ENCODE assay signal across 8 mouse cellular contexts in the genomic region with DNA sequence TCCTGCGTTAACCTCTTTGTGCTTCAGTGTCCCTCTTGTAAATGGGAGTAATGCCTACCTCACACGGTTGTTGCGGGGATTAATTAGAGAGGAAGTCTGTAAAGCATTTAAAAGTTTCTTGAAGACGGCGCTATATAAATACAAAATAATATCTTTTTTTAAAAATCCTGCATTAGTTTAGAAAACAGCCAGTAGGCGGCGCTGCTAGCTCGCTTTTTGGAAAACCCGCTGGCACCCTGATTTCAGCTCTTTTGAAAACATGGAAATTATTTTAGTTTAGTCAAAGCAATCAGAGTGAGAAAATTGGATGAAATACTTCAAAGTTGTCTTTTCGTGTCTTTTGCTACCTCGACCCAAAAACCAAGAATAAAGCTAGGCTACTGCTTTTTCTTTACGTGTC.
DNase-seq lines count a peak whose midpoint lies in the region; ATAC-seq lines count a peak whose summit lies in the region.

No protein-coding gene starts in this region.

- WGBS in intestine, embryonic 14.5 days: 15% methylated on average over 12 of the region's 12 CpGs
- 12% methylated on average over 12 of the region's 12 CpGs for WGBS in intestine, embryonic 15.5 days
- WGBS in limb, embryonic 10.5 days: 17% methylated on average over 12 of the region's 12 CpGs
- 12% methylated on average over 12 of the region's 12 CpGs for WGBS in midbrain, embryonic 16.5 days

- H3K36me3 ChIP-seq in intestine, embryonic 14.5 days (ENCODE audit: control insufficient read depth, insufficient read depth, low read length): no peaks in the 10 kb centered on the region
- no peaks in the 10 kb centered on the region for H3K36me3 ChIP-seq in intestine, embryonic 15.5 days
- no peaks in the 10 kb centered on the region for H3K36me3 ChIP-seq in limb, embryonic 10.5 days
- H3K36me3 ChIP-seq in midbrain, embryonic 16.5 days (ENCODE audit: control insufficient read depth, insufficient read depth, low read length): no peaks in the 10 kb centered on the region

- no peak overlapping the region for H3K4me3 ChIP-seq in intestine, embryonic 14.5 days (ENCODE audit: low read depth, low read length)
- H3K4me3 ChIP-seq in intestine, embryonic 15.5 days (replicated peaks): no peak overlapping the region
- H3K4me3 ChIP-seq in limb, embryonic 10.5 days: no peak overlapping the region
- H3K4me3 ChIP-seq in midbrain, embryonic 16.5 days (ENCODE audit: low read depth, low read length): no peak overlapping the region

- H3K9ac ChIP-seq in intestine, embryonic 14.5 days (ENCODE audit: low read length): no peak overlapping the region
- no peak overlapping the region for H3K9ac ChIP-seq in intestine, embryonic 15.5 days
- H3K9ac ChIP-seq in midbrain, embryonic 16.5 days (ENCODE audit: low read depth, low read length): no peak overlapping the region

- no peaks in the 10 kb centered on the region for H3K9me3 ChIP-seq in intestine, embryonic 14.5 days (ENCODE audit: control insufficient read depth, low read length)
- H3K9me3 ChIP-seq in intestine, embryonic 15.5 days: no peaks in the 10 kb centered on the region
- no peaks in the 10 kb centered on the region for H3K9me3 ChIP-seq in limb, embryonic 10.5 days (replicated peaks)
- H3K9me3 ChIP-seq in midbrain, embryonic 16.5 days (replicated peaks; ENCODE audit: control insufficient read depth, low read length, poor library complexity, severe bottlenecking): no peaks in the 10 kb centered on the region

- H3K4me2 ChIP-seq in intestine, embryonic 14.5 days (ENCODE audit: low read length): peak overlapping the region; percentile 36
- no peak overlapping the region; the same call in 1 of the 2 replicates for H3K4me2 ChIP-seq in intestine, embryonic 15.5 days (replicated peaks)
- H3K4me2 ChIP-seq in midbrain, embryonic 16.5 days (ENCODE audit: low read length): peak overlapping the region; percentile 42

- H3K27me3 ChIP-seq in intestine, embryonic 14.5 days (replicated peaks; ENCODE audit: control insufficient read depth, insufficient read depth, low read length): 0 out of 2 replicates have a peak, but pooled peaks cover 4% of the 10 kb centered on the region
- no peaks in the 10 kb centered on the region for H3K27me3 ChIP-seq in intestine, embryonic 15.5 days (replicated peaks)
- 0 out of 2 replicates have a peak, but pooled peaks cover 5% of the 10 kb centered on the region for H3K27me3 ChIP-seq in limb, embryonic 10.5 days (ENCODE audit: low read depth, poor library complexity, severe bottlenecking)
- peaks cover 2% of the 10 kb centered on the region; the same call in 1 of the 2 replicates for H3K27me3 ChIP-seq in midbrain, embryonic 16.5 days (ENCODE audit: control insufficient read depth, insufficient read depth, low read depth, low read length)

- ATAC-seq in intestine, embryonic 14.5 days (replicated peaks; ENCODE audit: low FRiP score, low TSS enrichment, low read depth): no peak
- ATAC-seq in intestine, embryonic 15.5 days: no peak
- ATAC-seq in midbrain, embryonic 16.5 days: no peak

- peak; percentile 87 for DNase-seq in intestine, embryonic 14.5 days (ENCODE audit: low spot score)
- DNase-seq in Muller cell, postnatal 12 days (ENCODE audit: inconsistent ontology term): peak; percentile 22
- peak; percentile 80 for DNase-seq in embryo, embryonic 10.5 days (ENCODE audit: low spot score)
- peak; percentile 39 to 62 for DNase-seq in heart, postnatal 14 days
- peak; percentile 69 for DNase-seq in limb, embryonic 10.5 days (ENCODE audit: low spot score)
- no peak for DNase-seq in urinary bladder, postnatal 10 days (ENCODE audit: low spot score)

- intact Hi-C loops in heart, postnatal 14 days (cut with DNase I): loop anchor here (5.0 to 10.0 kb wide), 4 partner anchors 149 to 1796 kb away; no protein-coding TSS in a partner anchor

- H3K27ac ChIP-seq in intestine, embryonic 14.5 days (ENCODE audit: low read depth): no peak overlapping the region
- no peak overlapping the region for H3K27ac ChIP-seq in intestine, embryonic 15.5 days
- H3K27ac ChIP-seq in limb, embryonic 10.5 days: no peak overlapping the region
- no peak overlapping the region for H3K27ac ChIP-seq in midbrain, embryonic 16.5 days (ENCODE audit: low read length)

- H3K4me1 ChIP-seq in intestine, embryonic 14.5 days (replicated peaks; ENCODE audit: control insufficient read depth, insufficient read depth, low read length): 0 out of 2 replicates have a peak, but pooled peaks cover 6% of the 10 kb centered on the region
- H3K4me1 ChIP-seq in intestine, embryonic 15.5 days (replicated peaks): 0 out of 2 replicates have a peak, but pooled peaks cover 2% of the 10 kb centered on the region
- H3K4me1 ChIP-seq in limb, embryonic 10.5 days: peaks cover 20% of the 10 kb centered on the region
- peaks cover 3% of the 10 kb centered on the region for H3K4me1 ChIP-seq in midbrain, embryonic 16.5 days (ENCODE audit: control insufficient read depth, insufficient read depth, low read length)
